Mouse (Mus musculus): Measurements from ENCODE around the gene Trim80. TPM values are rescaled to one million over a fixed set of nuclear protein-coding genes. Genes with fewer than 3 reads are reported as not detected.

Gene Trim80
- total RNA-seq (2021): not detected
- long read RNA-seq, experiment 1: 0 reads
- long read RNA-seq, experiment 2: 0 reads

DNA sequence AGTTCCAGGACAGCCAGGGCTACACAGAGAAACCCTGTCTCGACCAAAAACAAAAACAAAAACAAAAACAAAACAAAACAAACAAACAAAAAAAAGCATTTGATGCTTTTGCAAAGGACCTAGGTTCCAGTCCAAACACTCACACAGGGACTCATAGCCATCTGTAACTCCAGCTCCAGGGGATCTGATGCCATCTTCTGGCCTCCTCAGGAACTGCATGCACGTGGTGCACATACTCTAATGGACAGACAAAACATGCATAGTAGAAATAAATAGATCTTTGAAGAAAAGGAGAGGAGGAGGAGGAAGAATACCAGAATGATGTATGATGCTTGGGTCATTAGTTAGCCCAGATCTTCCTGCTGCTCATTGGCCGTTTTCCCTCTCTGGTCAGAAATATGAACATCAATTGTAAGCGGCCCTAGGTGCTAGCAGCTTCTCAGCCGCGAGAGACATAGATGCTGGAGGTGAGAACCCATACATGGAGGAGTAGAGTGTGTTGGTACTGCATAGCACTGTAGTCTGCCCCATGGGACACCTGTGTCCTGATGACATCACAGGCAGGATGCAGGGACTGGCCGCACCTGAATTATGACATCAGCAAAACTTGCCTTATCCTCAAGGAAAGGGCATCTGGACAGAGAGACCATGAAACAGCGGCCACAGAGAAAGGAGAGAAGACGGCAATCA lies at the start of gene Trim80:
Trim80 (plus strand) TSS at position 640 of the 690 bp plus-strand sequence.
- no peak for DNase-seq (ENCODE audit: low spot score in 2 of 2)

DNA sequence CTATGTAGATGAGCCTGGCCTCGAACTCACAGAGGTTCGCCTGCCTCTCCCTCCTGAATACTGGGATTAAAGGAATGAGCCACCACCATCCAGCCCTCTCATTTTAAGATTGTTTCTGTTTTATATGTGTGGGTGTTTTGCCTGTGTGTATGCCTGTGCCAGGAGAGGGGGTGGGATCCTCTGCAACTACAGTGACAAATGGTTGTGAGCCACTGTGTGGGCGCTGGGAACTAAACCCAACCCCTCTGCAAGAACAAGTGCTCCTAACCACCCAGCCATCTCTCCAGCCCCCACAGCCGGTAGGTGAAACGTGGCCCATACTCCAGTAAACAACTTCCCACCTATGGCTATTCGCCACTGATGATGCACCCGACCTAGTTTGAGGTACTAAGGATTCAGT lies 49.0 kb upstream of the Trim80 start:
- no peak for DNase-seq (ENCODE audit: low spot score in 2 of 2)

- DNase-seq (ENCODE audit: low spot score in 2 of 2): no peak
Measured at GRCm38 (mm10) chr11:115393721-115394325, 46.5 kb upstream of the Trim80 start.

DNA sequence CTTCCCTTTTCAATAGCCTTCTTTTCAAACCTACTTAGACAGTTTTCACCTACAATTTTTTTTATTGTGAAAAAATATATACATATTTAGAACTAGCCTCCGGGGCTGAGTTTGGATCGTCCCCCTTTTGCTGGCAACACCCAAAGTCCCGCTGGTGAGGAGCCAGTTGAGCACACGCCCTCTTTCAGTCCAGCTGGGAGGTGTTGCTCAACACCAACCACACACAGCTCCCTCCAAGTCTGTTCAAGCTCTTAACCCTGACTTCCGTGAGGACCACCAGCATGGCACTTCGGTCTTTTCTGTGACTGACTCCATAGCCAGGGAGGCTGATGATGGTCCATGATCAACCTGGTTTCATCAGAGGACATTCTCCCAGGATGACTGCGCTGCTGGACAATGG lies 42.3 kb upstream of the Trim80 start:
- DNase-seq (ENCODE audit: low spot score in 2 of 2): no peak

DNA sequence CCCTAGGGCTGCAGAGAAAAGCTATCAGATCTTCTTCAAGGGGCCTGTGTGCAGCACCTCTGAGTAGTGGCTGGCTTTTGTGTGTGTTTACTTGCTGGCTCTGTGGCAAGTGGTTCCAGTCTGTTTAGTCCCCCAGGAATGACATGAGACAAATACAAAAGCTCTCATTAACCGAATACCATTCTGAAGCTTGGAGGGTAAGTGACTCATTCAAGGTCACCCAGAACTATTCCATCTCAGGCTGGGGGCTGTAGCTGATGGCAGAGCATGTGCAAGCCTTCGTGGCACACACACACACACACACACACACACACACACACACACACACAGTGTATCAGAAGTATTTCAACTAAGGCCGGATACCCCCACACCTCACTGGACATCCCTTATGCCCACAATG lies 40.2 kb upstream of the Trim80 start:
- no peak for DNase-seq (ENCODE audit: low spot score in 2 of 2)

DNA sequence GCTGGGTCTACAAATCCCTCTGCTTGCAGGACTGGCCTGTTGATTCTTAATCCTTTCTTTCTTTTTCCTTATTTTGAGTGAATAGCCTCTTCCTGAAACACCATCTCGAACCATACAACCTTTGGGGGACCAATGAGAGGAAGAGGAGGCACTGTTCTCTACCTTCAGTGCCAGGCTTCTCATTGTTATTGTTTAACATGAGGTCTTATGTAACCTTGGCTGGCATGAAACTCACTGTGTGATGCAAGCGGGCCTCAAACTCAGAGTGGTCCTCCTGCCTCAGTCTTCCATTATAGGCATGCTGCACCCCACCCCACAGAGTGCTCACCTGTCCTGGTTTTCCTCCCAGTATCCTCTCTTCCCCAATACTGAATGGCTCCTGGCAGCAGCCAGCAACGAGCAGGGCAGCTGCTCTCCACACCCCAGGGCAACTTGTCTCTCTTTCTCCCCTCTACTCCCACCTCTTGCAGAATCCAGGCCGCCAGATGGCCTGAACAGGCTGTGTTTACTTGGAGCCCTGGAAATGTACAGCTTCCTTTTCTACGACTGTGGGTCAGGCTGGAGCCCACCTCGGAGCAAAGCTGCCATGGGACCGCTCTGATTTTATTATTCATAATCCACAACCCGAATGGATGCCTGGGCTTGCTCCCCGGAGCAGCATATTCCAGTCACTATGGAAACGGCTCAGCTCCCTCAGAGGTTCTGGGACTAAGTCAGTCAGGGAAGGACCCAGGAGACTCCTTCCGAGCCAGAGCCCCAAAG lies 39.5 kb upstream of the Trim80 start:
- no peak for DNase-seq (ENCODE audit: low spot score in 2 of 2)

DNA sequence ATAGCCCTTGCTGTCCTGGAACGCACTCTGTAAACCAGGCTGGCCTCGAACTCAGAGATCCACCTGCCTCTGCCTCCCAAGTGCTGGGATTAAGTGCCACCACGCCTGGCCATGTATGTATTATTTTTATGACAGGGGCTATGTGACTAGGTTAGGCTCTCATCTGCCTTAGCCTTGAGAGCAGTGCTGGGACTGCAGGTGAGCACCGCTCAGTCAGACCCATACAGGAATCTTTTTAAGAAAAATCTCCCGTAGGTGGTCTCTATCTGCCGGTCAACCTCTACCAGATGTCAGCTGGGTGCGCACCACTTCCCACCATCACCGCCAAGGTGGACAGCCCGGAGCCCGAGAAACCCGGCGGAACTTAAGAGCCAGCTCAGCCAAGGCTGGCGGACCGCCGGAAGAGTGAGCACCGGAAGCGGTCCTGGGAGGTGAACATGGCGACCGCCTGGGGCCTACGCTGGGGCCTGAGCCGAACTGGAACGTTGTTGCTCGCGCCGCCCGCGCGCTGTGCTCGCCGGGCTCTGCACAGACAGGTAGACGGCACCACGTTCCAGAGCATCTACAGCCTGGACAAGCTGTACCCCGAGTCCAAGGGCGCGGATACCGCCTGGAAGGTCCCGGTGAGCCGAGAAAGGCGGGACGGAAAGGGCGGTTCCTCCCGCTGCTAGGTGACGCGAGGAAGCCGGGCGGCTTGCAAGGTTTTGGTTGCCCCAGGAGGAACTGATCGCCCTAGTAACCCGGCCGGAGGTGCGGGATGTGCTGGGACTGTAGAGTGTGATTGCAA lies 36.8 kb upstream of the Trim80 start, which contains the start of gene Mrpl58:
Mrpl58 (plus strand) TSS at position 415 of the 787 bp plus-strand sequence.
- peak; percentile 63 to 75 for DNase-seq (ENCODE audit: low spot score in 2 of 2)

DNA sequence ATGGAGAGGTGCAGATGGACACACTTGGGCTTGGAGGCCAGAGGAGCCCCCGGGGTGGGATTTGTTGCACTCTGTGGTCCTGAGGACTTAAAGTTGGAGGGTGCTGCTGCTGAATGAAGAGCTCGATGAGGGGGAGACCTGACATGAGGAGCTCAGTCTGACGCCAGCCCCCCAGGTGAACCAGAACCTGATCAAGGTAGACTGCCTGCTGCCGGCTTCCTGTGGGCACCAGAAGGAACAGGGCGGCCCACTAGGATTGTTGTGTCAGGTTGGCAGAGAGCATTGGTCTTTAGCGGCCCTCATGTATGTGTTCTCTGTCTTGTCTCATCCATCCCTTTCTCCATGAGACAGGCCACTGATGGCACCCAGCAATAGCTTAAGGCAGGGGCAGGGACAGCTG lies 34.6 kb upstream of the Trim80 start:
- no peak for DNase-seq (ENCODE audit: low spot score in 2 of 2)

GRCm38 (mm10) chr11:115406858-115407401 lies 33.4 kb upstream of the Trim80 start:
- no peak for DNase-seq (ENCODE audit: low spot score in 2 of 2)

- no peak for DNase-seq (ENCODE audit: low spot score in 2 of 2)
Measured at GRCm38 (mm10) chr11:115408266-115408920, 32.0 kb upstream of the Trim80 start.

- DNase-seq (ENCODE audit: low spot score in 2 of 2): no peak
Measured at GRCm38 (mm10) chr11:115409556-115409955, 30.8 kb upstream of the Trim80 start.

- peak; percentile 86 to 92 for DNase-seq (ENCODE audit: low spot score in 2 of 2)
Measured at GRCm38 (mm10) chr11:115419531-115420237, 20.7 kb upstream of the Trim80 start, which contains the start of the genes Atp5h and Kctd2. Gene Atp5h (minus strand): TSS chr11:115419962. Gene Kctd2 (plus strand): TSS chr11:115420128.

GRCm38 (mm10) chr11:115420336-115421190 lies 19.8 kb upstream of the Trim80 start:
- peak; percentile 25 to 27 for DNase-seq (ENCODE audit: low spot score in 2 of 2)

GRCm38 (mm10) chr11:115421328-115421727 lies 19.0 kb upstream of the Trim80 start:
- no peak for DNase-seq (ENCODE audit: low spot score in 2 of 2)

GRCm38 (mm10) chr11:115421972-115422371 lies 18.4 kb upstream of the Trim80 start:
- no peak for DNase-seq (ENCODE audit: low spot score in 2 of 2)

- no peak for DNase-seq (ENCODE audit: low spot score in 2 of 2)
Measured at GRCm38 (mm10) chr11:115423091-115423490, 17.3 kb upstream of the Trim80 start.

GRCm38 (mm10) chr11:115424666-115425065 lies 15.7 kb upstream of the Trim80 start:
- no peak for DNase-seq (ENCODE audit: low spot score in 2 of 2)

DNA sequence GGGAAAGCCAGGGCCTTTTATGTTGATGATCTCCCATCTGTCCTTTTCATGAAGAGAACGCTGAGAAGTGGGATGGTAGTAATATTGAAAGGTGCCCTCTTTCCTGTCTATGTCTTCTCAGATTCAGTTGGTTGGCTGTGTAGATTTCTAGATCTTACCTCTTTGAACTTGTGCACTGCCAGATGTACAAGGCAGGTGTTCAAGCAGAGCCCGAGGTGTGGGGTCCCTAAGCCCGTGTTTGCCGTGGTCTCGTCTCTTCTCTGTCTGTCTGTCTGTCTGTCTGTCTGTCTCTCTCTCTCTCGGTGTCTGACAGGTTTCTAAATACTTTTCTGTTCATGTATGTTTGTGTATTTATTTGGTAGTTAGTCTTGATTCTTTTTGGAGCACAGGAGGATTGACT lies 14.7 kb upstream of the Trim80 start:
- DNase-seq (ENCODE audit: low spot score in 2 of 2): no peak
